Mouse (Mus musculus): ENCODE data around the gene Zfyve28.
A peak's percentile ranks its signal among the peaks of the same experiment; 100 is the strongest.

Zfyve28 gene

GRCm38 (mm10) chr5:34286516-34286915, 1.7 kb downstream of the Zfyve28 start:
- ATAC-seq (ENCODE audit: low TSS enrichment): no peak

GRCm38 (mm10) chr5:34285285-34285684, 3.0 kb downstream of the Zfyve28 start:
- no peak for ATAC-seq (ENCODE audit: low TSS enrichment)

- ATAC-seq (ENCODE audit: low TSS enrichment): no peak
These were observed 4.0 kb downstream of the Zfyve28 start for GRCm38 (mm10) chr5:34284156-34284750.

- ATAC-seq (ENCODE audit: low TSS enrichment): no peak
These were observed 4.9 kb downstream of the Zfyve28 start for GRCm38 (mm10) chr5:34283355-34283754.

GRCm38 (mm10) chr5:34280976-34281375, 7.3 kb downstream of the Zfyve28 start:
- ATAC-seq (ENCODE audit: low TSS enrichment): peak; percentile 62

- peak; percentile 38; the same call in 1 of the 2 replicates for ATAC-seq (ENCODE audit: low TSS enrichment)
These were observed 9.0 kb downstream of the Zfyve28 start for GRCm38 (mm10) chr5:34279214-34279613.

- ATAC-seq (ENCODE audit: low TSS enrichment): no peak
These were observed 10.2 kb downstream of the Zfyve28 start for GRCm38 (mm10) chr5:34278058-34278457.

GRCm38 (mm10) chr5:34276746-34277145, 11.5 kb downstream of the Zfyve28 start:
- ATAC-seq (ENCODE audit: low TSS enrichment): peak; percentile 50

GRCm38 (mm10) chr5:34276191-34276590, 12.1 kb downstream of the Zfyve28 start:
- no peak for ATAC-seq (ENCODE audit: low TSS enrichment)

- ATAC-seq (ENCODE audit: low TSS enrichment): no peak
These were observed 13.5 kb downstream of the Zfyve28 start for GRCm38 (mm10) chr5:34274676-34275293.

GRCm38 (mm10) chr5:34274268-34274667, 14.0 kb downstream of the Zfyve28 start:
- ATAC-seq (ENCODE audit: low TSS enrichment): peak; percentile 11; the same call in 1 of the 2 replicates

GRCm38 (mm10) chr5:34273251-34273681, 15.0 kb downstream of the Zfyve28 start:
- peak; percentile 58 for ATAC-seq (ENCODE audit: low TSS enrichment)

- ATAC-seq (ENCODE audit: low TSS enrichment): no peak
These were observed 16.5 kb downstream of the Zfyve28 start for GRCm38 (mm10) chr5:34271743-34272142.

- no peak for ATAC-seq (ENCODE audit: low TSS enrichment)
These were observed 18.3 kb downstream of the Zfyve28 start for GRCm38 (mm10) chr5:34269921-34270465.

GRCm38 (mm10) chr5:34269197-34269920, 18.9 kb downstream of the Zfyve28 start:
- ATAC-seq (ENCODE audit: low TSS enrichment): no peak

GRCm38 (mm10) chr5:34266065-34266464, 22.2 kb downstream of the Zfyve28 start:
- ATAC-seq (ENCODE audit: low TSS enrichment): no peak

- ATAC-seq (ENCODE audit: low TSS enrichment): no peak
These were observed 29.0 kb downstream of the Zfyve28 start for GRCm38 (mm10) chr5:34259172-34259816.

GRCm38 (mm10) chr5:34255189-34255588, 33.1 kb downstream of the Zfyve28 start:
- no peak for ATAC-seq (ENCODE audit: low TSS enrichment)

GRCm38 (mm10) chr5:34254309-34254708, 33.9 kb downstream of the Zfyve28 start:
- ATAC-seq (ENCODE audit: low TSS enrichment): no peak

- ATAC-seq (ENCODE audit: low TSS enrichment): peak; percentile 49
These were observed 35.2 kb downstream of the Zfyve28 start for GRCm38 (mm10) chr5:34252967-34253519.

GRCm38 (mm10) chr5:34252307-34252966, 35.8 kb downstream of the Zfyve28 start:
- ATAC-seq (ENCODE audit: low TSS enrichment): no peak

Data from frontal cortex, adult (tissue).